In the genomic region with DNA sequence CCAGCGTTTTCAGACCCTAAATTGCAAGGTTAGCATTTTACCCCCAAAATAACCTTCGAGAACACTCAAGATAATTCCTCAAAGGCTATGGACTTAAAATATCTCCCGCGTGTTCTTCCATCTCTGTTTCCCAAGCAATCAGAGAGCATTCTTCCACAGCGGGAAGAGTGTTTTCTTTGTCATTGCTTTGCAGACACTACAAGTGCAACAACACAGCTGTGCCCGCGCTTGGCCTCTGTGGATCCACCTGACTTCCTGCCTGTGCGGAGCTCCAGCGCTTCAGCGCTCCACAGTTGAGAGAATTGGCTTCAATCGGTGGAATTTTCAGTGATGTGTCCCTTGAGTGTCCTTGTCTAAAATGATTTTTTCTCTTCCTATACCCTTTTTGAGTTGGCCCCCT, we compare ENCODE assay signal across 30 mouse cellular contexts.
A peak's percentile ranks its signal among the peaks of the same experiment; 100 is the strongest.
DNase-seq lines count a peak whose midpoint lies in the region; ATAC-seq lines count a peak whose summit lies in the region.
"Had no signal": no experiment of that assay in that cellular context is flagged by ENCODE, and none has a peak within 500 bp of the region (broad histone marks: within the 10 kb centered on the region; RNA-seq: fewer than 3 reads in every experiment).

No protein-coding gene starts in this region.

- H3K4me2 ChIP-seq in forebrain, embryonic 16.5 days (ENCODE audit: low read length) = no peak overlapping the region
- H3K4me2 ChIP-seq in forebrain, embryonic 11.5 days (ENCODE audit: low read depth, low read length, severe bottlenecking) = no peak overlapping the region
- no peak overlapping the region for H3K4me2 ChIP-seq in liver, embryonic 11.5 days
- H3K4me2 ChIP-seq: kidney, embryonic 15.5 days; liver, embryonic 15.5 days; lung, embryonic 14.5 days; neural tube, embryonic 15.5 days; stomach, embryonic 15.5 days had no signal

- 0 out of 2 replicates have a peak, but pooled peaks have one; percentile 34 for ATAC-seq in forebrain, embryonic 16.5 days
- no peak for ATAC-seq in forebrain, embryonic 11.5 days (replicated peaks; ENCODE audit: low FRiP score)
- no peak for ATAC-seq in liver, embryonic 11.5 days (replicated peaks; ENCODE audit: low FRiP score)
- ATAC-seq: hindbrain, embryonic 16.5 days had no signal

- no peak for DNase-seq in forebrain, embryonic 11.5 days (ENCODE audit: low spot score)
- DNase-seq in layer of hippocampus, adult 9-11 months = peak; percentile 2
- DNase-seq in layer of hippocampus, postnatal 25 days (ENCODE audit: extremely low spot score in 1 of 2, low spot score in 1 of 2) = no peak
- DNase-seq in brain, adult 2 months (ENCODE audit: low read depth, low spot score) = peak; percentile 59
- peak; percentile 6 for DNase-seq in right cerebral cortex, postnatal 4 days
- no peak for DNase-seq in liver, embryonic 11.5 days (ENCODE audit: low spot score)
- DNase-seq: adrenal gland, adult 8-10 months; cerebellum, adult 11 months; cerebellum, adult 9-10 months; cerebellum, postnatal 36 days; gastrocnemius, postnatal 14 days; heart, postnatal 14 days; kidney, adult 18-20 months; kidney, postnatal 36 days; liver; lung, embryonic 14.5 days; lung, postnatal 14 days; midbrain, embryonic 14.5 days; retina, postnatal 1 day; thymus, postnatal 14 days had no signal

- H3K4me3 ChIP-seq in forebrain, embryonic 16.5 days (replicated peaks; ENCODE audit: low read length) = no peak overlapping the region
- H3K4me3 ChIP-seq in forebrain, embryonic 11.5 days (ENCODE audit: low read depth, low read length) = no peak overlapping the region
- no peak overlapping the region for H3K4me3 ChIP-seq in liver, embryonic 11.5 days (ENCODE audit: low read depth, low read length)
- H3K4me3 ChIP-seq: hindbrain, embryonic 10.5 days; kidney, embryonic 15.5 days; layer of hippocampus, adult 2 months; left cerebral cortex, adult 2 months; liver, embryonic 15.5 days; neural tube, embryonic 15.5 days; stomach, embryonic 15.5 days had no signal

- no peaks in the 10 kb centered on the region for H3K4me1 ChIP-seq in forebrain, embryonic 16.5 days (replicated peaks; ENCODE audit: control insufficient read depth, insufficient read depth, low read length)
- H3K4me1 ChIP-seq in forebrain, embryonic 11.5 days (replicated peaks; ENCODE audit: control insufficient read depth, insufficient read depth, low read length) = no peaks in the 10 kb centered on the region
- no peaks in the 10 kb centered on the region for H3K4me1 ChIP-seq in liver, embryonic 11.5 days (replicated peaks; ENCODE audit: control insufficient read depth, insufficient read depth, low read length)
- H3K4me1 ChIP-seq: hindbrain, embryonic 10.5 days; kidney, embryonic 15.5 days; liver, embryonic 15.5 days; stomach, embryonic 15.5 days had no signal

- H3K36me3 ChIP-seq in forebrain, embryonic 16.5 days (ENCODE audit: control insufficient read depth, insufficient read depth) = no peaks in the 10 kb centered on the region
- H3K36me3 ChIP-seq in forebrain, embryonic 11.5 days (ENCODE audit: control insufficient read depth, insufficient read depth, low read length) = no peaks in the 10 kb centered on the region
- no peaks in the 10 kb centered on the region for H3K36me3 ChIP-seq in liver, embryonic 11.5 days (ENCODE audit: control insufficient read depth, insufficient read depth, low read length)
- H3K36me3 ChIP-seq: G1E; hindbrain, embryonic 10.5 days; kidney, embryonic 15.5 days; liver, embryonic 15.5 days; neural tube, embryonic 15.5 days; stomach, embryonic 15.5 days had no signal

- H3K27ac ChIP-seq in forebrain, embryonic 16.5 days (ENCODE audit: low read length) = no peak overlapping the region
- H3K27ac ChIP-seq in forebrain, embryonic 11.5 days (ENCODE audit: low read depth, low read length) = no peak overlapping the region
- H3K27ac ChIP-seq in liver, embryonic 11.5 days (ENCODE audit: low read depth, low read length) = no peak overlapping the region
- H3K27ac ChIP-seq: hindbrain, embryonic 10.5 days; kidney, embryonic 15.5 days; layer of hippocampus, adult 2 months; left cerebral cortex, adult 2 months; liver, embryonic 15.5 days; neural tube, embryonic 15.5 days; stomach, embryonic 15.5 days had no signal

- WGBS in forebrain, embryonic 16.5 days = 92% methylated on average over 11 of the region's 11 CpGs
- WGBS in forebrain, embryonic 11.5 days = 90% methylated on average over 11 of the region's 11 CpGs
- 88% methylated on average over 11 of the region's 11 CpGs for WGBS in liver, embryonic 11.5 days

- no peaks in the 10 kb centered on the region for H3K27me3 ChIP-seq in forebrain, embryonic 16.5 days (replicated peaks; ENCODE audit: control insufficient read depth, insufficient read depth, low read length)
- H3K27me3 ChIP-seq in forebrain, embryonic 11.5 days (ENCODE audit: control insufficient read depth, insufficient read depth, low read length) = no peaks in the 10 kb centered on the region
- no peaks in the 10 kb centered on the region for H3K27me3 ChIP-seq in liver, embryonic 11.5 days (replicated peaks; ENCODE audit: control insufficient read depth, insufficient read depth, low read length)
- H3K27me3 ChIP-seq: kidney, embryonic 15.5 days; liver, embryonic 15.5 days; neural tube, embryonic 15.5 days; stomach, embryonic 15.5 days had no signal

- no peaks in the 10 kb centered on the region for H3K9me3 ChIP-seq in forebrain, embryonic 16.5 days (ENCODE audit: control insufficient read depth, low read length)
- no peaks in the 10 kb centered on the region for H3K9me3 ChIP-seq in forebrain, embryonic 11.5 days (ENCODE audit: control insufficient read depth, low read length)
- H3K9me3 ChIP-seq in liver, embryonic 11.5 days (ENCODE audit: control insufficient read depth, low read length) = peaks cover 2% of the 10 kb centered on the region; the same call in 1 of the 2 replicates
- H3K9me3 ChIP-seq: hindbrain, embryonic 10.5 days; kidney, embryonic 15.5 days; neural tube, embryonic 15.5 days; stomach, embryonic 15.5 days had no signal

- H3K9ac ChIP-seq in forebrain, embryonic 16.5 days (replicated peaks; ENCODE audit: low read depth, low read length) = no peak overlapping the region
- H3K9ac ChIP-seq in forebrain, embryonic 11.5 days (ENCODE audit: low read length) = no peak overlapping the region
- H3K9ac ChIP-seq in liver, embryonic 11.5 days (ENCODE audit: low read depth, low read length) = no peak overlapping the region
- H3K9ac ChIP-seq: kidney, embryonic 15.5 days; liver, embryonic 15.5 days; lung, embryonic 14.5 days; neural tube, embryonic 15.5 days; stomach, embryonic 15.5 days had no signal

Comparison
In these comparisons a context has a peak if more than half of its experiments do, and no peak if none do; other contexts are left out.
1. DNase-seq: peak in layer of hippocampus, adult 9-11 months (single experiment), brain, adult 2 months (single experiment) and right cerebral cortex, postnatal 4 days (single experiment); none in forebrain, embryonic 11.5 days (single experiment), layer of hippocampus, postnatal 25 days (0 of 2) and liver, embryonic 11.5 days (single experiment).